Mouse (Mus musculus): ENCODE data around the gene Syt3. TPM values are rescaled to one million over a fixed set of nuclear protein-coding genes. Genes with fewer than 3 reads are reported as not detected.

Syt3 gene
- polyA plus RNA-seq, 1 experiment from 2014 or later: 37.2 TPM

- no peaks in the 10 kb centered on the region for H3K27me3 ChIP-seq (replicated peaks; ENCODE audit: control insufficient read depth, insufficient read depth, low read length)
- H3K4me1 ChIP-seq (replicated peaks; ENCODE audit: control insufficient read depth, insufficient read depth, low read length): peaks cover 17% of the 10 kb centered on the region
- H3K4me3 ChIP-seq (replicated peaks; ENCODE audit: low read length): no peak overlapping the region
- no peak overlapping the region for H3K27ac ChIP-seq (ENCODE audit: low read length)
- no peaks in the 10 kb centered on the region for H3K9me3 ChIP-seq (ENCODE audit: control insufficient read depth, low read length)
- H3K4me2 ChIP-seq (ENCODE audit: low read length): no peak overlapping the region
- H3K36me3 ChIP-seq (ENCODE audit: control insufficient read depth, insufficient read depth): no peaks in the 10 kb centered on the region
- 62% methylated on average over 8 of the region's 8 CpGs for WGBS
- H3K9ac ChIP-seq (replicated peaks; ENCODE audit: low read depth, low read length): 0 out of 2 replicates have a peak overlapping the region, but pooled peaks have one; percentile 17
- ATAC-seq: no peak
These were observed 54.0 kb downstream of the Syt3 start for GRCm38 (mm10) chr7:44437933-44438332.

- Histone ChIP-seq H3K4me1 (replicated peaks; ENCODE audit: control insufficient read depth, insufficient read depth, low read length) (peaks cover 22% of the 10 kb centered on the region), H3K4me3 (replicated peaks; ENCODE audit: low read length) (no peak overlapping the region), H3K9me3 (ENCODE audit: control insufficient read depth, low read length) (no peaks in the 10 kb centered on the region), H3K36me3 (ENCODE audit: control insufficient read depth, insufficient read depth) (no peaks in the 10 kb centered on the region), H3K27me3 (replicated peaks; ENCODE audit: control insufficient read depth, insufficient read depth, low read length) (no peaks in the 10 kb centered on the region), H3K27ac (ENCODE audit: low read length) (no peak overlapping the region), H3K9ac (replicated peaks; ENCODE audit: low read depth, low read length) (no peak overlapping the region), H3K4me2 (ENCODE audit: low read length) (no peak overlapping the region)
- 67% methylated on average over 2 of the region's 2 CpGs for WGBS
- no peak for ATAC-seq
These were observed 55.8 kb downstream of the Syt3 start for GRCm38 (mm10) chr7:44439696-44440095.

- Histone ChIP-seq H3K4me3 (replicated peaks; ENCODE audit: low read length) (no peak overlapping the region), H3K4me2 (ENCODE audit: low read length) (no peak overlapping the region), H3K27me3 (replicated peaks; ENCODE audit: control insufficient read depth, insufficient read depth, low read length) (no peaks in the 10 kb centered on the region), H3K4me1 (replicated peaks; ENCODE audit: control insufficient read depth, insufficient read depth, low read length) (peaks cover 30% of the 10 kb centered on the region), H3K9ac (replicated peaks; ENCODE audit: low read depth, low read length) (no peak overlapping the region), H3K27ac (ENCODE audit: low read length) (no peak overlapping the region), H3K36me3 (ENCODE audit: control insufficient read depth, insufficient read depth) (0 out of 2 replicates have a peak, but pooled peaks cover 3% of the 10 kb centered on the region), H3K9me3 (ENCODE audit: control insufficient read depth, low read length) (no peaks in the 10 kb centered on the region)
- no peak for ATAC-seq
- 70% methylated on average over 1 of the region's 1 CpGs for WGBS
These were observed 56.6 kb downstream of the Syt3 start for GRCm38 (mm10) chr7:44440479-44440878.

- Histone ChIP-seq H3K4me3 (replicated peaks; ENCODE audit: low read length) (peak overlapping the region; percentile 80), H3K27ac (ENCODE audit: low read length) (peak overlapping the region; percentile 99), H3K36me3 (ENCODE audit: control insufficient read depth, insufficient read depth) (peaks cover 4% of the 10 kb centered on the region; the same call in 1 of the 2 replicates), H3K27me3 (replicated peaks; ENCODE audit: control insufficient read depth, insufficient read depth, low read length) (no peaks in the 10 kb centered on the region), H3K4me1 (replicated peaks; ENCODE audit: control insufficient read depth, insufficient read depth, low read length) (peaks cover 37% of the 10 kb centered on the region), H3K9ac (replicated peaks; ENCODE audit: low read depth, low read length) (peak overlapping the region; percentile 99), H3K4me2 (ENCODE audit: low read length) (peak overlapping the region; percentile 98), H3K9me3 (ENCODE audit: control insufficient read depth, low read length) (no peaks in the 10 kb centered on the region)
- 18% methylated on average over 1 of the region's 1 CpGs for WGBS
- ATAC-seq: no peak
These were observed 57.3 kb downstream of the Syt3 start for GRCm38 (mm10) chr7:44441180-44441579.

- peak overlapping the region; percentile 80 for H3K4me3 ChIP-seq (replicated peaks; ENCODE audit: low read length)
- H3K36me3 ChIP-seq (ENCODE audit: control insufficient read depth, insufficient read depth): peaks cover 5% of the 10 kb centered on the region; the same call in 1 of the 2 replicates
- H3K27ac ChIP-seq (ENCODE audit: low read length): peak overlapping the region; percentile 99
- H3K9me3 ChIP-seq (ENCODE audit: control insufficient read depth, low read length): no peaks in the 10 kb centered on the region
- ATAC-seq: peak; percentile 76
- 0% methylated on average over 9 of the region's 14 CpGs for WGBS
- H3K9ac ChIP-seq (replicated peaks; ENCODE audit: low read depth, low read length): peak overlapping the region; percentile 99
- H3K4me1 ChIP-seq (replicated peaks; ENCODE audit: control insufficient read depth, insufficient read depth, low read length): peaks cover 42% of the 10 kb centered on the region
- H3K27me3 ChIP-seq (replicated peaks; ENCODE audit: control insufficient read depth, insufficient read depth, low read length): no peaks in the 10 kb centered on the region
- peak overlapping the region; percentile 98 for H3K4me2 ChIP-seq (ENCODE audit: low read length)
These were observed 57.8 kb downstream of the Syt3 start for GRCm38 (mm10) chr7:44441648-44442109.

- peak overlapping the region; percentile 80 for H3K4me3 ChIP-seq (replicated peaks; ENCODE audit: low read length)
- H3K4me1 ChIP-seq (replicated peaks; ENCODE audit: control insufficient read depth, insufficient read depth, low read length): peaks cover 48% of the 10 kb centered on the region
- peak overlapping the region; percentile 98 for H3K4me2 ChIP-seq (ENCODE audit: low read length)
- peak overlapping the region; percentile 99 for H3K9ac ChIP-seq (replicated peaks; ENCODE audit: low read depth, low read length)
- ATAC-seq: peak; percentile 41
- peaks cover 5% of the 10 kb centered on the region; the same call in 1 of the 2 replicates for H3K36me3 ChIP-seq (ENCODE audit: control insufficient read depth, insufficient read depth)
- H3K27ac ChIP-seq (ENCODE audit: low read length): peak overlapping the region; percentile 99
- H3K27me3 ChIP-seq (replicated peaks; ENCODE audit: control insufficient read depth, insufficient read depth, low read length): no peaks in the 10 kb centered on the region
- 0% methylated on average over 14 of the region's 14 CpGs for WGBS
- no peaks in the 10 kb centered on the region for H3K9me3 ChIP-seq (ENCODE audit: control insufficient read depth, low read length)
These were observed 58.5 kb downstream of the Syt3 start for GRCm38 (mm10) chr7:44442407-44442821.

- H3K4me1 ChIP-seq (replicated peaks; ENCODE audit: control insufficient read depth, insufficient read depth, low read length): peaks cover 53% of the 10 kb centered on the region
- H3K9ac ChIP-seq (replicated peaks; ENCODE audit: low read depth, low read length): peak overlapping the region; percentile 99
- no peaks in the 10 kb centered on the region for H3K9me3 ChIP-seq (ENCODE audit: control insufficient read depth, low read length)
- peak overlapping the region; percentile 98 for H3K4me2 ChIP-seq (ENCODE audit: low read length)
- H3K27ac ChIP-seq (ENCODE audit: low read length): peak overlapping the region; percentile 99
- ATAC-seq: peak; percentile 43
- H3K36me3 ChIP-seq (ENCODE audit: control insufficient read depth, insufficient read depth): peaks cover 6% of the 10 kb centered on the region; the same call in 1 of the 2 replicates
- peak overlapping the region; percentile 80 for H3K4me3 ChIP-seq (replicated peaks; ENCODE audit: low read length)
- no peaks in the 10 kb centered on the region for H3K27me3 ChIP-seq (replicated peaks; ENCODE audit: control insufficient read depth, insufficient read depth, low read length)
- 4% methylated on average over 20 of the region's 20 CpGs for WGBS
These were observed 59.6 kb downstream of the Syt3 start for GRCm38 (mm10) chr7:44443268-44444173.

GRCm38 (mm10) chr7:44444886-44445527 lies 61.1 kb downstream of the Syt3 start:
- no peak for ATAC-seq
- WGBS: 40% methylated on average over 27 of the region's 29 CpGs
- Histone ChIP-seq H3K36me3 (ENCODE audit: control insufficient read depth, insufficient read depth) (peaks cover 9% of the 10 kb centered on the region; the same call in 1 of the 2 replicates), H3K9ac (replicated peaks; ENCODE audit: low read depth, low read length) (peak overlapping the region; percentile 99), H3K27ac (ENCODE audit: low read length) (no peak overlapping the region), H3K27me3 (replicated peaks; ENCODE audit: control insufficient read depth, insufficient read depth, low read length) (no peaks in the 10 kb centered on the region), H3K4me2 (ENCODE audit: low read length) (peak overlapping the region; percentile 98), H3K9me3 (ENCODE audit: control insufficient read depth, low read length) (no peaks in the 10 kb centered on the region), H3K4me1 (replicated peaks; ENCODE audit: control insufficient read depth, insufficient read depth, low read length) (peaks cover 57% of the 10 kb centered on the region), H3K4me3 (replicated peaks; ENCODE audit: low read length) (peak overlapping the region; percentile 80)

- Histone ChIP-seq H3K9ac (replicated peaks; ENCODE audit: low read depth, low read length) (peak overlapping the region; percentile 99; the same call in 1 of the 2 replicates), H3K27ac (ENCODE audit: low read length) (no peak overlapping the region), H3K4me3 (replicated peaks; ENCODE audit: low read length) (peak overlapping the region; percentile 80), H3K4me2 (ENCODE audit: low read length) (peak overlapping the region; percentile 98), H3K4me1 (replicated peaks; ENCODE audit: control insufficient read depth, insufficient read depth, low read length) (peaks cover 57% of the 10 kb centered on the region), H3K36me3 (ENCODE audit: control insufficient read depth, insufficient read depth) (peaks cover 12% of the 10 kb centered on the region; the same call in 1 of the 2 replicates), H3K27me3 (replicated peaks; ENCODE audit: control insufficient read depth, insufficient read depth, low read length) (no peaks in the 10 kb centered on the region), H3K9me3 (ENCODE audit: control insufficient read depth, low read length) (no peaks in the 10 kb centered on the region)
- no peak for ATAC-seq
- WGBS: 46% methylated on average over 7 of the region's 7 CpGs
These were observed 61.6 kb downstream of the Syt3 start for GRCm38 (mm10) chr7:44445528-44445923.
